Mouse (Mus musculus) kidney, adult 9 months (tissue): Measurements from ENCODE around the gene Gm18596.
"Not testable (repeated sequence)": the region's sequence is repeated elsewhere in the genome, so short reads cannot be mapped to it uniquely, and the experiment has no call there.

Experiments used
- DNase-seq: peaks from one replicate; pipeline ENCODE4 v3.0.0; 2022

Gm18596 gene

GRCm38 (mm10) chr10:77741924-77742688, at the start of gene Gm18596:
Gene Gm18596, minus strand, starts transcription at chr10:77742638.
- DNase-seq: not testable (repeated sequence)

GRCm38 (mm10) chr10:77788621-77789020, 46.2 kb upstream of the Gm18596 start:
- DNase-seq: no peak

- DNase-seq: not testable (repeated sequence)
Observed at GRCm38 (mm10) chr10:77787876-77788275, 45.4 kb upstream of the Gm18596 start, which contains the start of gene Gm7137. Gene Gm7137, minus strand, starts transcription at chr10:77788200.

- DNase-seq: not testable (repeated sequence)
Observed at GRCm38 (mm10) chr10:77783396-77783795, 41.0 kb upstream of the Gm18596 start.

- DNase-seq: not testable (repeated sequence)
Observed at GRCm38 (mm10) chr10:77782442-77782841, 40.0 kb upstream of the Gm18596 start, which contains the start of gene Gm3250. Gene Gm3250, minus strand, starts transcription at chr10:77782542.

- not testable (repeated sequence) for DNase-seq
Observed at GRCm38 (mm10) chr10:77776844-77777243, 34.4 kb upstream of the Gm18596 start, which contains the start of gene Gm7138. Gene Gm7138, minus strand, starts transcription at chr10:77776944.

- not testable (repeated sequence) for DNase-seq
Observed at GRCm38 (mm10) chr10:77772142-77772541, 29.7 kb upstream of the Gm18596 start.

GRCm38 (mm10) chr10:77771225-77771624, 28.8 kb upstream of the Gm18596 start, which contains the start of gene Gm3238:
Gene Gm3238, minus strand, starts transcription at chr10:77771325.
- DNase-seq: not testable (repeated sequence)

GRCm38 (mm10) chr10:77769727-77770126, 27.3 kb upstream of the Gm18596 start:
- DNase-seq: no peak

GRCm38 (mm10) chr10:77759582-77759981, 17.1 kb upstream of the Gm18596 start, which contains the start of gene Gm3233:
Gene Gm3233, minus strand, starts transcription at chr10:77759682.
- DNase-seq: not testable (repeated sequence)

- no peak for DNase-seq
Observed at GRCm38 (mm10) chr10:77753448-77753847, 11.0 kb upstream of the Gm18596 start.

- not testable (repeated sequence) for DNase-seq
Observed at GRCm38 (mm10) chr10:77752312-77752711, 9.9 kb upstream of the Gm18596 start.

- not testable (repeated sequence) for DNase-seq
Observed at GRCm38 (mm10) chr10:77751254-77751653, 8.8 kb upstream of the Gm18596 start, which contains the start of gene Gm9736. Gene Gm9736, minus strand, starts transcription at chr10:77751354.

GRCm38 (mm10) chr10:77750686-77751085, 8.2 kb upstream of the Gm18596 start:
- not testable (repeated sequence) for DNase-seq

- DNase-seq: no peak
Observed at GRCm38 (mm10) chr10:77738929-77739328, 3.5 kb downstream of the Gm18596 start.

GRCm38 (mm10) chr10:77735928-77736327, 6.5 kb downstream of the Gm18596 start:
- no peak for DNase-seq

GRCm38 (mm10) chr10:77729241-77729640, 13.2 kb downstream of the Gm18596 start:
- DNase-seq: peak; percentile 6

GRCm38 (mm10) chr10:77728280-77728679, 14.2 kb downstream of the Gm18596 start:
- DNase-seq: peak; percentile 8

- DNase-seq: no peak
Observed at GRCm38 (mm10) chr10:77726186-77726585, 16.3 kb downstream of the Gm18596 start, which contains the start of gene Gm10100. Gene Gm10100, plus strand, starts transcription at chr10:77726486.

- DNase-seq: no peak
Observed at GRCm38 (mm10) chr10:77724855-77725254, 17.6 kb downstream of the Gm18596 start.

- not testable (repeated sequence) for DNase-seq
Observed at GRCm38 (mm10) chr10:77720299-77720698, 22.1 kb downstream of the Gm18596 start, which contains the start of gene Krtap12-1. Gene Krtap12-1, plus strand, starts transcription at chr10:77720599.

- DNase-seq: no peak
Observed at GRCm38 (mm10) chr10:77715507-77715906, 26.9 kb downstream of the Gm18596 start, which contains the start of gene Gm10142. Gene Gm10142, plus strand, starts transcription at chr10:77715807.

- no peak for DNase-seq
Observed at GRCm38 (mm10) chr10:77713734-77714133, 28.7 kb downstream of the Gm18596 start.

GRCm38 (mm10) chr10:77711157-77711556, 31.3 kb downstream of the Gm18596 start, which contains the start of gene Gm10024:
Gene Gm10024, plus strand, starts transcription at chr10:77711457.
- not testable (repeated sequence) for DNase-seq
